Mouse (Mus musculus) layer of hippocampus, adult 11-12 months (tissue): ENCODE data around the gene C7.

ENCODE experiments used
- DNase-seq: peaks from one replicate; pipeline ENCODE4 v3.0.0; 2022; ENCODE audit warnings: low spot score

C7 gene

DNA sequence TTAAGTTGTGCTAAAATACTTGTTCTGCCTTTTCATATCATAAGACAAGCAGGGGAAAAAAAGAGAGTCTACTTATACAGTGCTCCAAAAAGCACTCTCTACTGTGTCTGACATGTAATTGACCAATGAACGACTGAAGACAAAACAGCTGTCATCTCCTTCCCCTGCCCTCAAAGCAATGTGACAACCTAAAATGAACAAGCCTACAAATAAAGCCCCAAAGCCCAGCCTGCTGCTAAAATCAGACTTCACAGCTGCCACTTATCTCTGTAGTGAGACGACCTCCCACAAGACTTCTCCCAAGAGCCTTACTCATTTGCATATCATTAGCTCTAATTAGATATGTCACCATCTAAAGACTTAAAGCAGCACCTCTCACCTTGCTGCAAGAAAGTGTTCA, 60.6 kb downstream of the C7 start:
- DNase-seq = no peak

- DNase-seq = no peak
Observed at GRCm38 (mm10) chr15:4973355-4973754, 90.2 kb downstream of the C7 start.
